Mouse (Mus musculus) T-helper 1 cell (primary cell): ENCODE results near the gene Alcam.

Experiments
- in situ Hi-C: fragments of 300-600 bp; cut with MboI, MseI; formaldehyde crosslinking; loops from one replicate; pipeline ENCODE4 v1.15.1; 2025; ENCODE audit warnings: high pct_unique_total_duplicates

Alcam gene

DNA sequence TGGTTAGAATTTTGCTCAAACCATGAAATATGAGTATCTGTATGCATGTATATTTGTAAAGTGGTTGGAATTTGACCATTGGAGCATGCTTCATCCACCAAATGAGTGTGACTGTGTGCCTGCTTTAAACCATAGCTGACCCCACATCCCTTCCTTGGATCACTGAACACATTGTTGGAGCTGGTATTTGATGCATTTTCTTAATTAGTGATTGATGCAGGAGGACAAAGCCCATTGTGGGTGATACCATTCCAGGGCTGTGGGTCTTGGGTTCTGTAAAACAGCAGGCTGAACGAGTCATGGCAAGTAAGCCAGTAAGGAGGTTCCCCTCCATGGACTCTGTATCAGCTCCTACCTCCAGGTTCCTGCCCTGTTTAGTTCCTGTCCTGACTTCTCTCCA, 191.3 kb downstream of the Alcam start:
- in situ Hi-C loops, result loop anchor here (5.0 kb wide), 1 partner anchor 45 kb away; no protein-coding TSS in a partner anchor

DNA sequence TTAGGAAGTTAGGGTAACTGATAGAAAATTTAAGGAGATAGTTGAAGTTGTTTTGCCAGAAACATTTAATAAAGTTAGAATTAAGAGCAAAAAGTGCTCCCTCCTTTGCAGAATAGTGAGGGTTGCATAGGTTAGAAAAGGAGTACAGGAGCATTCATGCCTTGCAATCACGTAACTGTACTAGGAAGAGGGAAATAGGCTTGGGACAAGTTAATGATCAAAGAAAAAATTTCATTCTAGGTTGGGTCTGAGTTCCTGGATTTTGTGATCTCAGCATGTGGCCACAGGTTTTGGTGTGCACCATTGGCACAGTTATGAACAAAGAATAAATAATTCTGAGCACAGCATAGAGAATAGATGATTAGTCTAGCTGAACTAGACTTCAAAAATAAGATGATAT, 192.1 kb downstream of the Alcam start:
- in situ Hi-C loops, result loop anchor here (5.0 kb wide), 1 partner anchor 46 kb away; no protein-coding TSS in a partner anchor

- in situ Hi-C loops, result no loop called here
These were observed 202.9 kb downstream of the Alcam start for GRCm38 (mm10) chr16:52250935-52251334.

DNA sequence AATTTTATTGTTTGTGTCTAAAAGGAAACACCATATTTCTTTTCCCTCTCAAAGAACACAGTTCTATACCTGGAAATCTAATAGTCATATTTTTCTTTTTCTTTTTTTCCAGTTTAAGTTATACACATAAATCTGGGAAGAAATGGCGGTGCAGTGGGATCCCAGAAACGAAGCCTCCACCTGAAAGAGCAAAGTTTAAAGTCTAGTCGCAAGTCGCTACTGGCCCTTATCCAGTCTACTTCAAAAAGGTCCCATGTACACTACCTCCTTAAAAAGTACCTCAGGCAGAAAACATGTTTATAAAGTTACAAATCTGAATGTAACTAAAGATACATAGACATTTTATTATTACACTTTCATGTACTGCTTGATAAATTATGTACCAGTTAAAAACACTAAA, 203.7 kb downstream of the Alcam start:
- in situ Hi-C loops, result no loop called here

DNA sequence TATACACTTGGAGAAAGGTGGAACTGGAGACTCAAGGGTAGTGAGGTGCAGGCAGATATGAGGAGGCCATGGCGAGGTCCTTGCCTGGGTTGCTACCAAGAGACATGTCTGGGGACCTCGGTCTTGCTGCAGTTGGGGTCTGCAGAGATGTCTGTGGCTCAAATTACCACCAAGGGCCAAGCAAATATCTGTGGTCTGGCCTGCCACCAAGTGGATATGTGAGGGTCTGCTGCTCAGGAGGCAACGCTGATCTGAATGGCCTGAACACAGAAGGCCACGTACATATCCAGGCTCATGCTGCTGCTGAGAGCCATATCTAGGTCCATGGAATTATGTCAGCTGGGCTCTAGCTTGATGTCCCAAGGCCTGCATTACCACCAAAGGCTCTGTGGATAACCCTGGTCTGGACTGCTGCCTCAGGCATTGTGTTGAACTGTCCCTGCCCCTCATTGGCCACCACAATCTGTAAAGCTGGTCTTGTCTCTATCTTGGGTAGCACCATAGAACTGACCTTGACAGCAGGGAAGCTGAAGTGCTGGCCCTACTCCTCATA, 210.4 kb downstream of the Alcam start:
- in situ Hi-C loops, result loop anchor here (5.0 to 10.0 kb wide), 2 partner anchors 161 to 1396 kb away; no protein-coding TSS in a partner anchor

GRCm38 (mm10) chr16:52242144-52242543, 211.7 kb downstream of the Alcam start:
- in situ Hi-C loops, result loop anchor here (5.0 to 10.0 kb wide), 2 partner anchors 163 to 1395 kb away; no protein-coding TSS in a partner anchor

DNA sequence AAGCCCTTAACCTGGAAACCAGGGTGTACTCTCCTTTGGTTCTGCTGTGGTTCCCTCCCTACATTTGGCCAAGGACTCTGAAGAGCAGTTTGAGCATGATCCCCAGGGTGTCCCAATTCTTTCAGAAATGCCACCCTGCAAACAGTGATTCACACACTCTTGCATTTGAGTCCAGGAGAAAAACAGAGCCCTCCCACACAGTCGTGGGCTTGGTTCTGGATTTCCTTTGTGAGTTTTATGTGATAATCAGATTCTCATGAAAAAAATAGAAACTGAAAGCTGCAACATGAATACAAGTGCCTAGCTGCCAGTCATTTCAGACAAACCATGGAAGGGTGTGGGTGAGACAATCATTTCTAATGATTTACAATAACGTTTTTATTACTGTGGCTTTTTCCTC, 223.9 kb downstream of the Alcam start:
- in situ Hi-C loops, result no loop called here

DNA sequence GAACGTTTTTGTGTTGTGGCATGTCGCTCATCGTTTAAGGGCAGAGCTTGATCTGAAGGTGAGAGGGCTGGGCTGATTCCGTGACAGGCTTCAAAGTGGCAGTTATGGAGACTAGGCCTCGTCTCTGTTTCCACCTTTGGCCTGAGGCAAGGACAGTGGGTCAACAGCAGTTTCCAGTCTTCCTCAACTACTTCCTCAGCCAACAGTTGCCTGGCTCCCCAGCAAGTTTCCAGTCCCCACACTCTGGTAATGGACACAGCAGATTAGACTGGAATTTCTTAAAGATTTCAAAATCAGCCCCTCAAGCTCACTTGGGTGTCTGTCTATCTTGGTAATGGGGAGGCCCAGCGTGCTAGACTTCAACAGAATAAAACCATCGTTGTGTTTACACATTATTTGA, 224.4 kb downstream of the Alcam start:
- in situ Hi-C loops, result no loop called here

GRCm38 (mm10) chr16:52222896-52223295, 231.0 kb downstream of the Alcam start:
- in situ Hi-C loops, result no loop called here

- in situ Hi-C loops, result no loop called here
These were observed 234.8 kb downstream of the Alcam start for GRCm38 (mm10) chr16:52219069-52219468.

DNA sequence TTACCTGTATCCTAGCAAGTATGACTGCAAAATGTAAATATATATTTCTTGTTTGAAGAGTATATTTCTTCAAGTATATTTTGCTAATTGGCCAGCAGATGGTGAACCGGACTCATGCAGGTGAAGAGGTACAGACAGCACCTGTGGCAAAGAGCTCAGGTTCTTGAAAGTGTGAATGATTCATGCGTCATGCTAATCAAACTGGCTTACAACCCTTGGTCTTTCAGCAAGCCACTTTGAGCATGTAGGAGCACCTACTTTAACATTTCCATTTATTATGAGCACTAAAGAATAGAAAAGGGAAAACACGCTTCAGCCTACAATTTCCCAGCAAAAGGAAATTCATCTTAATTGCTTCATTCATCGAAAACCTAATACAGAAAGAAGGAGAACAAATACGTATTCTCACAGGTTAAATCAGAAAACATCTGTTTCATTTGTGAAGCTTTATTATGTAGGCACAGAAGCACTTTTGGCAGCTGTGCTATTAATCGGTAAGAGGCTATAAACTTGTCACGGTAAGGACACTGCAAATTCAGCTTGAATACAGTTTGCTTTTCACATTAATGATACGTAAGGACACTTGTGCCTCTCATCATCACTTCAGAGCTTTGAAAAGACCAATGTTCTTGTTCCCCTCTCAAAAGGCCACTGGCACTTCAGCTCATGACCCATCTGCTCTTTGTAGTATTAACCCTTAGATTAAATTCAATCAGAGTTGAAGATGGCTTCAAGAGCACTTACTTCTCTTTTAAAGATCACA, 242.8 kb downstream of the Alcam start:
- in situ Hi-C loops, result no loop called here

DNA sequence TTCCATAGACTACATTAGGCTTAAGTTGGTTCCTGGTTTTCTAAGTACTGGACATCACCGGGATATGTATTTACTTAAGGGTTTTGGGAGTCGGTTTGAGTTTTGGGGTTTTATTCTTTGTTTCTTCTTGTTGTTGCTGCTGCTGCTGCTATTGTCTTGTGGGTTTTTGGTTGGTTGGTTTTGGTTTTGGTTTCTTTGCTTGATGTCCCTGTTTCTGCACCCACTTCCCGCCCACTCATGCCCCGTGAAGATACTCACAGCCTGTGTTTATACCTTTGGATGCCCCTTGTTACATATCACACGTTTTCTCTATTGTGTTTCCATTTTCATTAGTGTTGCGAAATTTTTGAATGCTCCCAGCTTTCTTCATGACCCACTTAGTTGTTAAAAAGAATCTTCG, 253.8 kb downstream of the Alcam start:
- in situ Hi-C loops, result loop anchor here (10.0 kb wide), 1 partner anchor 885 kb away; no protein-coding TSS in a partner anchor
